Mouse (Mus musculus): ENCODE measurements at regions not wholly inside any gene's neighbourhood (a gene's known extent, or its start where the extent isn't known, plus 50 kb on each side); places are given as distances from the start of the nearest gene placed in this dataset.

DNA sequence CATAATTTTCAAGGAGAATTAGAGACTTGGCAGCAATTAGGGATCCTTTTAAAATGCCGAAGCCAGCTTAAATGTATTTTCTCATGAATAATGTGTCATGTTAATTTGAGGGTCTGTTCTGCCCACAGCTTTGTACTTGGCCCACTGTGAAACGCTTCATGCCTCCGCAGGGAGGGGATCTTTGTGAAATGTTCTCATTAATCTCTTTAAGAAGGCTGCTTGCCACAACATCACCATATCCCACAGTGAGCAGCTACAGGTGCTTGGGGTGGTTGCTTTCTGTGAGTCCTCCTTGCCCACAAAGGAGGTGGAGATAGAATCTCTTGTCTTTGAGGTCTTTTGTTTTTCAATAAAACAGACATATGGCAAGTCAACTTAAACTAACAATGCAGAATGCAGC lies 159.3 kb upstream of the Got2 start:
- TF ChIP-seq CTCF (IDR thresholded peaks at IDR 0.05) (no peak), POLR2A (IDR thresholded peaks at IDR 0.05; ENCODE audit: insufficient read depth, low read depth, low read length) (no peak), EP300 (IDR thresholded peaks at IDR 0.05; ENCODE audit: insufficient read depth, low read depth, low read length) (no peak)
